Mouse (Mus musculus): ENCODE measurements at regions not wholly inside any gene's neighbourhood (a gene's known extent, or its start where the extent isn't known, plus 50 kb on each side); places are given as distances from the start of the nearest gene placed in this dataset.

GRCm38 (mm10) chr13:112212391-112212790 lies 75.9 kb upstream of the Ankrd55 start:
- DNase-seq (ENCODE audit: low spot score in 2 of 2): no peak

DNA sequence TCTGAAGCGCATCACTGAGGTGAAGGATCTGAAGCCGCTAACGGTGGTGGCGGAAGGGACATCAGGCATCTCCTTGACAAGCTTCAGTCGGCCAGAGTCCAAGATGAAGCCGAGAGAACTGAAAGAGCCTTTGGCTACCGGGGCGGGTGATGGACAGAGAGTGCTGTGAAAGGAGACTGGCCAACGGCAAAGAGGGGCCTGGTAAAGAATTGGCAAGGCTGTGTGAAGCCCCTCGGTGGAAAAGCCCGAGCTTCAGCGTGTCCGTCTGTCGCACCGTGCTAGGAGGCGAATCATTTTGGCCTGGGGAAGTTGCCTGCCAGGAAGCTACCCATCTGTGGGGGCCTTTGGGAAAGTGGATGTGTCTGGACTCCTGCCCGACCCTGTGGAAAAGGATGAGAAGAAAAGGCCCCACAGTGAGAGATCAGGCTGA lies 74.6 kb upstream of the Ankrd55 start:
- DNase-seq (ENCODE audit: low spot score in 2 of 2): peak in 1 of 2 experiments; percentile 25

DNA sequence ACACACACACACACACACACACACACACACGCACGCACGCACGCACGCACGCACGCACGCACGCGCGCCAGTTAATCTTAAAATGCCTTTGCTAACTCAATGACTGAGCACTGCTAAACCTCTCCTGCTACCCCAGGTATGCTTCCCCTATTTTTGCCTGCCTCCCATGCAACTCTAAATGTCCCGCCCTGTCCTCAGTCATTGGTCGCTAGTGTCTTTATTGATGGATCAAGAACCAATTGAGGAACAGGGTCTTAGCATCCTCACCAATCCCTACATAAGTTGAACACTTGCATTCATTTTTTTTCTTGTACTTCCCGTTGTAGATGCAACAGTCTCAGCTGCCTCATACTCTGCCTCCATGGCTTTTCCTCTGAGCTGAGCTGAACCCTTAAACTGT lies 72.2 kb upstream of the Ankrd55 start:
- DNase-seq (ENCODE audit: low spot score in 2 of 2): no peak

GRCm38 (mm10) chr13:112218389-112218788 lies 69.9 kb upstream of the Ankrd55 start:
- DNase-seq (ENCODE audit: low spot score in 2 of 2): no peak

GRCm38 (mm10) chr13:112220184-112220583 lies 68.1 kb upstream of the Ankrd55 start:
- DNase-seq (ENCODE audit: low spot score in 2 of 2): no peak

GRCm38 (mm10) chr13:112223616-112224015 lies 64.6 kb upstream of the Ankrd55 start:
- DNase-seq (ENCODE audit: low spot score in 2 of 2): no peak

GRCm38 (mm10) chr13:112227766-112228165 lies 60.5 kb upstream of the Ankrd55 start:
- no peak for DNase-seq (ENCODE audit: low spot score in 2 of 2)

GRCm38 (mm10) chr13:112228846-112229245 lies 59.4 kb upstream of the Ankrd55 start:
- DNase-seq (ENCODE audit: low spot score in 2 of 2): no peak

GRCm38 (mm10) chr13:112230176-112230575 lies 58.1 kb upstream of the Ankrd55 start:
- DNase-seq (ENCODE audit: low spot score in 2 of 2): no peak

DNA sequence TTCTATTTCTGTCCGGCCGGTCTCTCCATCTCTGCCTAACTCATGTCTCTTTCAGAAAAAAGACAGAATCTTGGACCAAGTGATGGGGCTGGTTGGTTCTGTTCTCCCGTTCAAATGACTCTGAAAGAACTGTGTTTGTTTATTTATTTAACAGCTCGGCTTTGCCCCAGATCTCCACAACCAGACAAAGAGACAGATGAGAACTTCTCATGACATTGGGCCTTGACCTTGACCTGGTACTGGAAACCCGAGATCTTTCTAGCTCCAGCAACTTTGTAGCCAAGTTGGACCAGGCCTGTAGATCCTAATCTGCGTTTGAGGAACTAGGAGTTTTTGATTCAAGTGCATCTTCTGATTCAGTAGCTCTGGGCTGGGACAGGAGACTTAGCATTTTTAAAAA lies 53.6 kb upstream of the Ankrd55 start:
- no peak for DNase-seq (ENCODE audit: low spot score in 2 of 2)

DNA sequence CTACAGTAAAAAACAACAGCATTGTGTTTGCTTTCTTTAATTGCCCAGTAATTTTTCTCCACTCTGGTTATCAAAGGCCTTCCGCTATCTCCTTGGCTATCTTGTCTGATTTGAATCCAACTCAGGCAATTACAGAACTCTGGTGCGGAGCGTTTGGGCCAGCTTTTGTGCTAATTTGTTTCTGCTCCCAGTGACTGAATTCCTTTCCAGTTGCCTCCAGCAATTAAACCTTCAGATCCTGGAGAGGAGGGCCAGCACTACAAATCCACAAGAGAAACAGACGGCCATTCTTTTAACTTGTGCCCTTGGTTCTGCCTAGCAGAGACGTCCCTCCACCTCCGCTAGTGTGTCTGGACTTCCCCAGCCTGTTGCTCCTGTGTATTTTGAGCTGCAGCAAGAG lies 51.3 kb upstream of the Ankrd55 start:
- peak in 1 of 2 experiments; percentile 47 for DNase-seq (ENCODE audit: low spot score in 2 of 2)

- DNase-seq (ENCODE audit: low spot score in 2 of 2): no peak
Measured at GRCm38 (mm10) chr13:112237377-112237776, 50.9 kb upstream of the Ankrd55 start.

DNA sequence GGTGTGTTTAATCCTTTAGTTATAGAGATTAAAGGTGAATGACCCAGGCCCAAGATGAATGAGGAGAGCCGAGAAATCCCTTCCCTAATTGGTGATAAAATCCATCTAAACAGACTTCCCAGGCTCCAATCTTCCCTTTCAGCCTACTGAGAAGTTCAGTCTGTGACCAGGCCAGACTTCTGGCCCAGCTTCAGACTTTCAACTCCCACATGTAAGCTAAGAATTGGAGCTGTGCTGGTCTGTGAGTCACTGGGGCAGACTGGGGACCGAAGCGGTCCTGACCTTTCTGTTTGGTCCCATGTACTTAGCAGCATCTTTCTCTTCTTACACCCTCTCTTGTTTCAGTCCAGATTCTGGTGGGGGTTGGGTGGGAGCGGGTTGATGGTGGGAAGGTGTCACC lies 50.3 kb upstream of the Ankrd55 start:
- DNase-seq (ENCODE audit: low spot score in 2 of 2): no peak
